In genomic region chr5:147484142-147484541, GRCm38 (mm10) we compare ENCODE assay signal across 11 mouse cellular contexts. TPM values are rescaled to one million over a fixed set of nuclear protein-coding genes. Genes with fewer than 3 reads are reported as not detected.
DNase-seq lines count a peak whose midpoint lies in the region; ATAC-seq and TF ChIP-seq lines count a peak whose summit lies in the region.
"Had no signal": no experiment of that assay in that cellular context is flagged by ENCODE, and none has a peak within 500 bp of the region (broad histone marks: within the 10 kb centered on the region; RNA-seq: fewer than 3 reads in every experiment).

No protein-coding gene starts in this region.

- H3K9ac ChIP-seq in heart, adult 2 months (ENCODE audit: low read depth, low read length) = no peak overlapping the region
- H3K9ac ChIP-seq: forebrain, embryonic 12.5 days; heart, embryonic 15.5 days had no signal

- no peak for TF ChIP-seq EP300 in heart, adult 2 months (IDR thresholded peaks at IDR 0.05; ENCODE audit: insufficient read depth, low read depth, low read length)

- intact Hi-C loops in heart, adult 2 months (cut with DNase I) = no loop called here

- no peak overlapping the region for H3K4me3 ChIP-seq in heart, adult 2 months
- H3K4me3 ChIP-seq in small intestine, adult 2 months (ENCODE audit: low read depth, low read length) = no peak overlapping the region
- H3K4me3 ChIP-seq: forebrain, embryonic 12.5 days; heart, embryonic 15.5 days had no signal

- H3K27ac ChIP-seq in heart, adult 2 months = no peak overlapping the region
- H3K27ac ChIP-seq in small intestine, adult 2 months (ENCODE audit: insufficient read depth, low read depth, low read length) = no peak overlapping the region
- H3K27ac ChIP-seq: forebrain, embryonic 12.5 days; heart, embryonic 15.5 days had no signal

- peaks cover 2% of the 10 kb centered on the region; the same call in 1 of the 2 replicates for H3K36me3 ChIP-seq in heart, adult 2 months (ENCODE audit: control insufficient read depth, insufficient read depth, low read length)
- H3K36me3 ChIP-seq in small intestine, adult 2 months (ENCODE audit: control insufficient read depth, insufficient read depth, low read length) = peaks cover 8% of the 10 kb centered on the region
- H3K36me3 ChIP-seq: forebrain, embryonic 12.5 days; heart, embryonic 15.5 days had no signal

- peak; percentile 53 for TF ChIP-seq CTCF in heart, adult 2 months (IDR thresholded peaks at IDR 0.05)
- peak; percentile 40; the same call in 1 of the 2 replicates for TF ChIP-seq CTCF in small intestine, adult 2 months (IDR thresholded peaks at IDR 0.05; ENCODE audit: extremely low read depth, insufficient read length, insufficient replicate concordance, low read depth, low read length)

- peak; percentile 41; the same call in 1 of the 2 replicates for ATAC-seq in erythroblast, adult 5-6 weeks (replicated peaks; ENCODE audit: low FRiP score, poor library complexity, severe bottlenecking)

- no peak for TF ChIP-seq POLR2A in heart, adult 2 months (IDR thresholded peaks at IDR 0.05; ENCODE audit: insufficient read depth, low read depth, low read length)
- no peak for TF ChIP-seq POLR2A in small intestine, adult 2 months (IDR thresholded peaks at IDR 0.05; ENCODE audit: low read depth, low read length)

- peaks cover 3% of the 10 kb centered on the region for H3K79me2 ChIP-seq in heart, adult 2 months (replicated peaks; ENCODE audit: control insufficient read depth, insufficient read depth, low read length)

- 81% methylated on average over 3 of the region's 3 CpGs for WGBS in heart, adult 2 months
- WGBS in small intestine, adult 2 months = 82% methylated on average over 3 of the region's 3 CpGs

- H3K27me3 ChIP-seq in heart, adult 2 months (ENCODE audit: control insufficient read depth, insufficient read depth, low read length) = no peaks in the 10 kb centered on the region
- H3K27me3 ChIP-seq in small intestine, adult 2 months (ENCODE audit: control insufficient read depth, insufficient read depth, low read length) = no peaks in the 10 kb centered on the region
- H3K27me3 ChIP-seq: forebrain, embryonic 12.5 days; heart, embryonic 15.5 days had no signal

- no peak for DNase-seq in heart, adult 2 months
- DNase-seq in heart, adult 9 months (ENCODE audit: low spot score in 2 of 2) = no peak
- peak; percentile 48 for DNase-seq in testis, postnatal 10 days (ENCODE audit: low spot score)
- no peak for DNase-seq in testis, postnatal 14 days (ENCODE audit: low spot score)
- DNase-seq in layer of hippocampus, adult 9-11 months = no peak
- DNase-seq in right cerebral cortex, postnatal 25 days = no peak
- DNase-seq: cerebellum, adult 9-11 months had no signal

- H3K4me1 ChIP-seq in heart, adult 2 months (ENCODE audit: control insufficient read depth, insufficient read depth, low read length) = peaks cover 4% of the 10 kb centered on the region
- H3K4me1 ChIP-seq in small intestine, adult 2 months (ENCODE audit: control insufficient read depth, insufficient read depth, insufficient read length, low read length) = no peaks in the 10 kb centered on the region
- H3K4me1 ChIP-seq: forebrain, embryonic 12.5 days had no signal

RNA-seq across cellular contexts. Expression of gene Pan3, which starts 54.2 kb away (rescaled TPM):
- 10 to 100 TPM; 27.3 to 30.5 TPM for total RNA-seq in heart, adult 2 months (2021)
- polyA plus RNA-seq in heart, adult 2 months (2012; rRNA removed) = 20.0 and 36.8 TPM in 2 replicates
- total RNA-seq in erythroblast, adult 5-6 weeks (2015; ENCODE audit: low replicate concordance) = 263 and 430 TPM in 2 replicates
- 228 and 241 TPM in 2 replicates for total RNA-seq in erythroblast, adult 5-6 weeks (2017; ENCODE audit: low replicate concordance)
- polyA plus RNA-seq in small intestine, adult 2 months (2012; rRNA removed) = 5.3 and 18.1 TPM in 2 replicates

Comparison
In these comparisons a context has a peak if more than half of its experiments do, and no peak if none do; other contexts are left out.
1. RNA of gene Pan3, which starts 54.2 kb away (total RNA-seq): 228 to 430 TPM in erythroblast, adult 5-6 weeks; 27.3 to 30.5 TPM in heart, adult 2 months; every median in the first group is over 4 times any median in the second.